Mouse (Mus musculus) lung, postnatal 0 days (tissue): ENCODE results near the gene Gys1.

Experiments
- CTCF ChIP-seq: IDR thresholded peaks from 2 replicates; pipeline ENCODE4 v1.5.1; 2016; ENCODE audit warnings: antibody characterized with exemption, mild to moderate bottlenecking
- EP300 ChIP-seq: IDR thresholded peaks from 2 replicates; pipeline ENCODE4 v1.6.1; 2016; ENCODE audit warnings: antibody characterized with exemption, mild to moderate bottlenecking, control low read depth

GRCm38 (mm10) chr7:45396787-45397186 lies 37.9 kb upstream of the Gys1 start:
- TF ChIP-seq CTCF (no peak), EP300 (no peak)
